Mouse (Mus musculus) bone marrow, adult 2 months (tissue): ENCODE results near the gene Traf3ip3. TPM values are rescaled to one million over a fixed set of nuclear protein-coding genes. Genes with fewer than 3 reads are reported as not detected.

Source experiments
- H3K27ac ChIP-seq: fragments of 200-500 bp; 2 replicates; pipeline ENCODE4 v1.5.1; 2012; ENCODE audit warnings: low read depth, mild to moderate bottlenecking, control low read depth, inconsistent platforms, low read length; ENCODE audit not compliant: control insufficient read depth, poor library complexity, insufficient read depth
- H3K4me1 ChIP-seq: fragments of 200-500 bp; 2 replicates; pipeline ENCODE4 v1.6.1; 2011; ENCODE audit warnings: low read length; ENCODE audit not compliant: control insufficient read depth, insufficient read depth
- H3K4me3 ChIP-seq: fragments of 200-500 bp; replicated peaks from 2 replicates; pipeline ENCODE3; 2011; ENCODE audit warnings: mild to moderate bottlenecking, low read depth, low read length, control low read depth; ENCODE audit not compliant: control insufficient read depth
- CTCF ChIP-seq: fragments of 200-500 bp; IDR thresholded peaks from 2 replicates; pipeline ENCODE4 v1.5.1; 2011; ENCODE audit warnings: low read length, control low read depth; ENCODE audit not compliant: control insufficient read depth, insufficient read depth
- POLR2A ChIP-seq: fragments of 200-500 bp; IDR thresholded peaks from 2 replicates; pipeline ENCODE4 v1.6.1; 2011; ENCODE audit warnings: low read depth, mild to moderate bottlenecking, control low read depth, low read length, borderline replicate concordance; ENCODE audit not compliant: control insufficient read depth
- WGBS: fragments of 180-500 bp; shearing (Covaris S2); methylation state at CpG from one replicate; pipeline ENCODE4 v1.1.7; 2018; 5-methylcytosine and 5-hydroxymethylcytosine counted together
- polyA plus RNA-seq: library from polyadenylated mRNA; stranded (reverse); fragments of >200 nt; gene quantifications from 2 replicates; pipeline ENCODE4 v1.2.4, GENCODE M21; 2011; ENCODE audit warnings: low replicate concordance; ENCODE audit not compliant: missing spikeins, insufficient read depth, insufficient read length

Traf3ip3 gene
- polyA plus RNA-seq, 1 experiment: 119 TPM

- no peak overlapping the region for H3K4me3 ChIP-seq
- no peak for TF ChIP-seq POLR2A
- no peak for TF ChIP-seq CTCF
- H3K4me1 ChIP-seq: no peaks in the 10 kb centered on the region; the same call in 1 of the 2 replicates
- no peak overlapping the region for H3K27ac ChIP-seq
These were observed 69.1 kb downstream of the Traf3ip3 start for GRCm38 (mm10) chr1:193132385-193132784.

- TF ChIP-seq POLR2A: no peak
- TF ChIP-seq CTCF: no peak
- Histone ChIP-seq H3K4me1 (no peaks in the 10 kb centered on the region; the same call in 1 of the 2 replicates), H3K27ac (no peak overlapping the region), H3K4me3 (no peak overlapping the region)
- 79% methylated on average over 6 of the region's 6 CpGs for WGBS
These were observed 70.1 kb downstream of the Traf3ip3 start for GRCm38 (mm10) chr1:193131311-193131948.

- 85% methylated on average over 8 of the region's 8 CpGs for WGBS
- Histone ChIP-seq H3K27ac (no peak overlapping the region), H3K4me3 (no peak overlapping the region), H3K4me1 (no peaks in the 10 kb centered on the region; the same call in 1 of the 2 replicates)
- TF ChIP-seq POLR2A: no peak
- no peak for TF ChIP-seq CTCF
These were observed 70.7 kb downstream of the Traf3ip3 start for GRCm38 (mm10) chr1:193130839-193131238.

- TF ChIP-seq CTCF (no peak), POLR2A (no peak)
- WGBS: 54% methylated on average over 11 of the region's 11 CpGs
- Histone ChIP-seq H3K4me1 (no peaks in the 10 kb centered on the region; the same call in 1 of the 2 replicates), H3K27ac (no peak overlapping the region), H3K4me3 (peak overlapping the region; percentile 16)
These were observed 71.1 kb downstream of the Traf3ip3 start for GRCm38 (mm10) chr1:193130456-193130825.

GRCm38 (mm10) chr1:193129786-193130455, 71.6 kb downstream of the Traf3ip3 start, which contains the start of gene Diexf:
Gene Diexf, minus strand, starts transcription at chr1:193130272.
- WGBS: under 1% methylated on average over 61 of the region's 61 CpGs
- H3K27ac ChIP-seq: peak within 1 kb of the TSS; percentile 31
- peak within 1 kb of the TSS; percentile 86 for H3K4me3 ChIP-seq
- TF ChIP-seq CTCF (peak; percentile 96), POLR2A (peak; percentile 70; the same call in 1 of the 2 replicates)
- H3K4me1 ChIP-seq: no peaks in the 10 kb centered on the region; the same call in 1 of the 2 replicates

- Histone ChIP-seq H3K4me3 (peak overlapping the region; percentile 86), H3K4me1 (no peaks in the 10 kb centered on the region; the same call in 1 of the 2 replicates), H3K27ac (no peak overlapping the region)
- 11% methylated on average over 5 of the region's 5 CpGs for WGBS
- TF ChIP-seq POLR2A: no peak
- TF ChIP-seq CTCF: no peak
These were observed 72.2 kb downstream of the Traf3ip3 start for GRCm38 (mm10) chr1:193129321-193129720.

GRCm38 (mm10) chr1:193128055-193128454, 73.4 kb downstream of the Traf3ip3 start:
- TF ChIP-seq POLR2A (no peak), CTCF (no peak)

GRCm38 (mm10) chr1:193125835-193126234, 75.7 kb downstream of the Traf3ip3 start:
- TF ChIP-seq CTCF (no peak), POLR2A (no peak)
- WGBS: 73% methylated on average over 4 of the region's 4 CpGs

More at GRCm38 (mm10) chr1:193128055-193128454, 73.4 kb downstream of the Traf3ip3 start:
- no peak overlapping the region for H3K27ac ChIP-seq
- WGBS: 79% methylated on average over 6 of the region's 6 CpGs
- no peak overlapping the region for H3K4me3 ChIP-seq
- H3K4me1 ChIP-seq: no peaks in the 10 kb centered on the region; the same call in 1 of the 2 replicates

More at GRCm38 (mm10) chr1:193125835-193126234, 75.7 kb downstream of the Traf3ip3 start:
- Histone ChIP-seq H3K27ac (no peak overlapping the region), H3K4me1 (no peaks in the 10 kb centered on the region; the same call in 1 of the 2 replicates), H3K4me3 (no peak overlapping the region)

Other genes starting within 250 kb of the Traf3ip3 start
- 2.1 and 2.2 TPM in 2 replicates for gene Syt14, start 165.9 kb downstream of the Traf3ip3 start, polyA plus RNA-seq
- gene Diexf, start 71.4 kb downstream of the Traf3ip3 start, polyA plus RNA-seq: 6.4 and 6.6 TPM in 2 replicates
- gene Irf6, start 48.6 kb downstream of the Traf3ip3 start, polyA plus RNA-seq: not detected in 2 replicates
- 1.8 and 2.8 TPM in 2 replicates for gene A130010J15Rik, start 33.7 kb downstream of the Traf3ip3 start, polyA plus RNA-seq
- 0.82 and 1.0 TPM in 2 replicates for gene Lamb3, start 6.0 kb upstream of the Traf3ip3 start, polyA plus RNA-seq
- 8.3 and 20.6 TPM in 2 replicates for gene Hsd11b1, start 62.4 kb upstream of the Traf3ip3 start, polyA plus RNA-seq
- 9.5 and 23.6 TPM in 2 replicates for gene G0s2, start 71.5 kb upstream of the Traf3ip3 start, polyA plus RNA-seq
- gene Camk1g, start 168.6 kb upstream of the Traf3ip3 start, polyA plus RNA-seq: not detected in 2 replicates